Mouse (Mus musculus): Measurements from ENCODE around the gene Vmn1r8. TPM values are rescaled to one million over a fixed set of nuclear protein-coding genes. Genes with fewer than 3 reads are reported as not detected.
"Not testable (repeated sequence)": the region's sequence is repeated elsewhere in the genome, so short reads cannot be mapped to it uniquely, and the experiment has no call there.

Gene Vmn1r8
- polyA plus RNA-seq (2016; fragmentation: Nextera tagmentation; extraction: Ambion mirVana): not detected in 2 replicates

- Histone ChIP-seq H3K4me1 (no peaks in the 10 kb centered on the region), H3K4me3 (no peak within 1 kb of the TSS), H3K27me3 (ENCODE audit: low read depth, poor library complexity, severe bottlenecking) (no peaks in the 10 kb centered on the region), H3K36me3 (no peaks in the 10 kb centered on the region), H3K9me3 (replicated peaks) (no peaks in the 10 kb centered on the region), H3K27ac (replicated peaks) (no peak within 1 kb of the TSS)
- no peak for DNase-seq (ENCODE audit: low spot score)
These were observed at the start of gene Vmn1r8 for GRCm38 (mm10) chr6:57031984-57032383. Vmn1r8 (plus strand) TSS chr6:57032284.

- no peak for DNase-seq (ENCODE audit: low spot score)
- H3K9me3 ChIP-seq (replicated peaks): no peaks in the 10 kb centered on the region
- H3K36me3 ChIP-seq: no peaks in the 10 kb centered on the region
- no peak within 1 kb of the TSS for H3K27ac ChIP-seq (replicated peaks)
- no peak within 1 kb of the TSS for H3K4me3 ChIP-seq
- 88% methylated on average over 2 of the region's 2 CpGs for WGBS
- no peaks in the 10 kb centered on the region for H3K4me1 ChIP-seq
- no peaks in the 10 kb centered on the region for H3K27me3 ChIP-seq (ENCODE audit: low read depth, poor library complexity, severe bottlenecking)
These were observed 35.1 kb upstream of the Vmn1r8 start, which contains the start of gene Vmn1r6 for GRCm38 (mm10) chr6:56996943-56997342. Vmn1r6 (plus strand) TSS chr6:56997243.

GRCm38 (mm10) chr6:57025224-57025623 is 6.9 kb upstream of the Vmn1r8 start, which contains the start of gene Vmn1r7:
Vmn1r7 (minus strand) TSS chr6:57025324.
- not testable (repeated sequence) for H3K4me1 ChIP-seq; H3K36me3 ChIP-seq; H3K9me3 ChIP-seq (replicated peaks); H3K27me3 ChIP-seq (ENCODE audit: low read depth, poor library complexity, severe bottlenecking); H3K27ac ChIP-seq (replicated peaks); H3K4me3 ChIP-seq; DNase-seq (ENCODE audit: low spot score)
- WGBS: 84% methylated on average over 2 of the region's 2 CpGs

GRCm38 (mm10) chr6:57034674-57035073 is 2.6 kb downstream of the Vmn1r8 start:
- Histone ChIP-seq H3K27me3 (ENCODE audit: low read depth, poor library complexity, severe bottlenecking) (no peaks in the 10 kb centered on the region), H3K27ac (replicated peaks) (no peak overlapping the region), H3K9me3 (replicated peaks) (no peaks in the 10 kb centered on the region), H3K36me3 (no peaks in the 10 kb centered on the region), H3K4me3 (no peak overlapping the region), H3K4me1 (no peaks in the 10 kb centered on the region)
- DNase-seq (ENCODE audit: low spot score): no peak
- 84% methylated on average over 2 of the region's 2 CpGs for WGBS

GRCm38 (mm10) chr6:57063730-57064129 is 31.6 kb downstream of the Vmn1r8 start:
- no peaks in the 10 kb centered on the region for H3K36me3 ChIP-seq
- H3K9me3 ChIP-seq (replicated peaks): no peaks in the 10 kb centered on the region
- no peak overlapping the region for H3K4me3 ChIP-seq
- H3K27me3 ChIP-seq (ENCODE audit: low read depth, poor library complexity, severe bottlenecking): no peaks in the 10 kb centered on the region
- H3K4me1 ChIP-seq: no peaks in the 10 kb centered on the region
- no peak for DNase-seq (ENCODE audit: low spot score)
- no peak overlapping the region for H3K27ac ChIP-seq (replicated peaks)

GRCm38 (mm10) chr6:57066487-57066886 is 34.4 kb downstream of the Vmn1r8 start, which contains the start of gene Vmn1r9:
Vmn1r9 (plus strand) TSS chr6:57066787.
- Histone ChIP-seq H3K9me3 (replicated peaks) (no peaks in the 10 kb centered on the region), H3K36me3 (no peaks in the 10 kb centered on the region)
- 87% methylated on average over 2 of the region's 2 CpGs for WGBS

More at GRCm38 (mm10) chr6:57066487-57066886, 34.4 kb downstream of the Vmn1r8 start, which contains the start of gene Vmn1r9:
- H3K4me1 ChIP-seq: no peaks in the 10 kb centered on the region
- no peaks in the 10 kb centered on the region for H3K27me3 ChIP-seq (ENCODE audit: low read depth, poor library complexity, severe bottlenecking)
- no peak within 1 kb of the TSS for H3K27ac ChIP-seq (replicated peaks)
- no peak for DNase-seq (ENCODE audit: low spot score)
- no peak within 1 kb of the TSS for H3K4me3 ChIP-seq

Other genes starting within 250 kb of the Vmn1r8 start
- 36.6 and 37.2 TPM in 2 replicates for gene Kbtbd2, start 234.5 kb upstream of the Vmn1r8 start, polyA plus RNA-seq (2016; fragmentation: Nextera tagmentation; extraction: Ambion mirVana)
- gene Fkbp9, start 200.2 kb upstream of the Vmn1r8 start, polyA plus RNA-seq (2016; fragmentation: Nextera tagmentation; extraction: Ambion mirVana): 64.5 and 65.3 TPM in 2 replicates
- 67.5 and 71.8 TPM in 2 replicates for gene Nt5c3, start 108.4 kb upstream of the Vmn1r8 start, polyA plus RNA-seq (2016; fragmentation: Nextera tagmentation; extraction: Ambion mirVana)
- 0.37 and 0.43 TPM in 2 replicates for gene Vmn1r4, start 108.3 kb upstream of the Vmn1r8 start, polyA plus RNA-seq (2016; fragmentation: Nextera tagmentation; extraction: Ambion mirVana)
- gene Vmn1r5, start 62.0 kb upstream of the Vmn1r8 start, polyA plus RNA-seq (2016; fragmentation: Nextera tagmentation; extraction: Ambion mirVana): not detected in 2 replicates
- not detected in 2 replicates for gene Vmn1r6, start 35.0 kb upstream of the Vmn1r8 start, polyA plus RNA-seq (2016; fragmentation: Nextera tagmentation; extraction: Ambion mirVana)
- not detected in 2 replicates for gene Vmn1r7, start 7.0 kb upstream of the Vmn1r8 start, polyA plus RNA-seq (2016; fragmentation: Nextera tagmentation; extraction: Ambion mirVana)
- gene Vmn1r9, start 34.5 kb downstream of the Vmn1r8 start, polyA plus RNA-seq (2016; fragmentation: Nextera tagmentation; extraction: Ambion mirVana): not detected in 2 replicates
- gene Vmn1r10, start 77.2 kb downstream of the Vmn1r8 start, polyA plus RNA-seq (2016; fragmentation: Nextera tagmentation; extraction: Ambion mirVana): not detected in 2 replicates
- gene Vmn1r11, start 101.2 kb downstream of the Vmn1r8 start, polyA plus RNA-seq (2016; fragmentation: Nextera tagmentation; extraction: Ambion mirVana): not detected in 2 replicates
- gene Vmn1r12, start 124.6 kb downstream of the Vmn1r8 start, polyA plus RNA-seq (2016; fragmentation: Nextera tagmentation; extraction: Ambion mirVana): not detected in 2 replicates
- gene Vmn1r13, start 171.0 kb downstream of the Vmn1r8 start, polyA plus RNA-seq (2016; fragmentation: Nextera tagmentation; extraction: Ambion mirVana): not detected in 2 replicates
- not detected in 2 replicates for gene Vmn1r14, start 199.4 kb downstream of the Vmn1r8 start, polyA plus RNA-seq (2016; fragmentation: Nextera tagmentation; extraction: Ambion mirVana)
- gene Vmn1r15, start 225.7 kb downstream of the Vmn1r8 start, polyA plus RNA-seq (2016; fragmentation: Nextera tagmentation; extraction: Ambion mirVana): not detected in 2 replicates